Mouse (Mus musculus) bone marrow, adult 2 months (tissue): ENCODE results near the gene Slc35a1. TPM values are rescaled to one million over a fixed set of nuclear protein-coding genes. Genes with fewer than 3 reads are reported as not detected.

Source experiments
- H3K27ac ChIP-seq: fragments of 200-500 bp; 2 replicates; pipeline ENCODE4 v1.5.1; 2012; ENCODE audit warnings: low read depth, mild to moderate bottlenecking, control low read depth, inconsistent platforms, low read length; ENCODE audit not compliant: control insufficient read depth, poor library complexity, insufficient read depth
- H3K4me1 ChIP-seq: fragments of 200-500 bp; 2 replicates; pipeline ENCODE4 v1.6.1; 2011; ENCODE audit warnings: low read length; ENCODE audit not compliant: control insufficient read depth, insufficient read depth
- H3K4me3 ChIP-seq: fragments of 200-500 bp; replicated peaks from 2 replicates; pipeline ENCODE3; 2011; ENCODE audit warnings: mild to moderate bottlenecking, low read depth, low read length, control low read depth; ENCODE audit not compliant: control insufficient read depth
- CTCF ChIP-seq: fragments of 200-500 bp; IDR thresholded peaks from 2 replicates; pipeline ENCODE4 v1.5.1; 2011; ENCODE audit warnings: low read length, control low read depth; ENCODE audit not compliant: control insufficient read depth, insufficient read depth
- POLR2A ChIP-seq: fragments of 200-500 bp; IDR thresholded peaks from 2 replicates; pipeline ENCODE4 v1.6.1; 2011; ENCODE audit warnings: low read depth, mild to moderate bottlenecking, control low read depth, low read length, borderline replicate concordance; ENCODE audit not compliant: control insufficient read depth
- WGBS: fragments of 180-500 bp; shearing (Covaris S2); methylation state at CpG from one replicate; pipeline ENCODE4 v1.1.7; 2018; 5-methylcytosine and 5-hydroxymethylcytosine counted together
- polyA plus RNA-seq: library from polyadenylated mRNA; stranded (reverse); fragments of >200 nt; gene quantifications from 2 replicates; pipeline ENCODE4 v1.2.4, GENCODE M21; 2011; ENCODE audit warnings: low replicate concordance; ENCODE audit not compliant: missing spikeins, insufficient read depth, insufficient read length

Slc35a1 gene
- polyA plus RNA-seq, 1 experiment: 6.7 TPM

DNA sequence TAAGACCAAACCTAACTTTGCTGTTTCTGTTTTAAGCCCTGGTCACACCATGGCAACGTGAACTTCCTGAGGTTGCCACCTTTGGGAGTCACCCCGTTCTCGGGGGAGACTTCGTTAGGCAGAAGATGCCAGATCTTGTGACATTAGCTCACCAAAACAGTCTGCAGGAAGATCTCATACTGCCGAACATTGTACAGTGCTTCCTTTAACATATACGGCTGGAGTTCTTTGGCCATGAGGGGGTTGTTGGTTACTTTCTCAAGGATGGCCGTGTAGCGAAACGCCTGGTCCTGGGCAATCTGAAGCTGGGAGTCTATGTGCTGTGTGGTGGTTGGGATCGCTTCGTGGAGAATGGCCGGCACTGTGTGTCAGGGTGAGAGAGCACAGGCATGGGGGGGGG, 32.2 kb upstream of the Slc35a1 start:
- WGBS: 90% methylated on average over 12 of the region's 12 CpGs

DNA sequence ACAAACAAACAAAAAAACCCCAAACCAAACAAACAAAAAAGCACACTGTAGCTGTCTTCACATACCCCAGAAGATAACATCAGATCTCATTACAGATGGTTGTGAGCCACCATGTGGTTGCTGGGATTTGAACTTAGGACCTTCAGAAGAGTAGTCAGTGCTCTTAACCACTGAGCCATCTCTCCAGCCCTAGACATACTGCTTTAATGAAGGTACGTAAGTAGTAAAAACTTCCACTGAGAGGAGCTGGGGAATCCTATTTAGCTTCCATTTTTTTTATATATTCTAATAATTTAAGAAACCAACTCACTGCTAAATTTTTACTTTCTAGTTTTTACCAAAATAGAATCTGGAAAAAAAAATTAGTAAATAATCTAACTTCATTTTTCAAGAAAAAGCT, 27.8 kb upstream of the Slc35a1 start:
- TF ChIP-seq CTCF (no peak), POLR2A (no peak)
- WGBS: 91% methylated on average over 1 of the region's 1 CpGs
- Histone ChIP-seq H3K4me1 (no peaks in the 10 kb centered on the region), H3K27ac (no peak overlapping the region), H3K4me3 (no peak overlapping the region)

More for the DNA sequence above, 32.2 kb upstream of the Slc35a1 start:
- Histone ChIP-seq H3K4me1 (no peaks in the 10 kb centered on the region), H3K27ac (no peak overlapping the region), H3K4me3 (no peak overlapping the region)
- no peak for TF ChIP-seq CTCF
- no peak for TF ChIP-seq POLR2A

DNA sequence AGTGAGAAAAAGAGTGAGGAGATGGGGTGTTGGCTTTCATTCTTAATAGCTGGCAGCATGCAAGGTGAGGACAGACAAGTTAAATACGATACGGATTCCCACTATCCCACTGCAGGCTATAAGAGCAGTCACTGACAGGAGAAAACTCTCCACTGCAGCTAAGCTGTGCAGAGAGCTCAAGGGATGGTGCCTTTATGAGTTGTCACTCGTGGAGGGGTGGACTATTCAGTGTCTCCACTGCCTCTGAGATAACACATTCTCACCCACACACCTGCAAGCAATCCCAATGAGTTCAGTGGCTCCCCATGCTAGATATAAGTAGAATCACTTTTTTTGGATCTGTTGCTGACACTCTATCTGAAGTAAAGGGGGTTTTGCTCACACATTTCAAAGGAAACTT, 20.9 kb upstream of the Slc35a1 start:
- 81% methylated on average over 3 of the region's 3 CpGs for whole genome bisulfite sequencing
- Histone ChIP-seq H3K4me1 (no peaks in the 10 kb centered on the region), H3K27ac (no peak overlapping the region), H3K4me3 (no peak overlapping the region)
- TF ChIP-seq CTCF (no peak), POLR2A (no peak)

DNA sequence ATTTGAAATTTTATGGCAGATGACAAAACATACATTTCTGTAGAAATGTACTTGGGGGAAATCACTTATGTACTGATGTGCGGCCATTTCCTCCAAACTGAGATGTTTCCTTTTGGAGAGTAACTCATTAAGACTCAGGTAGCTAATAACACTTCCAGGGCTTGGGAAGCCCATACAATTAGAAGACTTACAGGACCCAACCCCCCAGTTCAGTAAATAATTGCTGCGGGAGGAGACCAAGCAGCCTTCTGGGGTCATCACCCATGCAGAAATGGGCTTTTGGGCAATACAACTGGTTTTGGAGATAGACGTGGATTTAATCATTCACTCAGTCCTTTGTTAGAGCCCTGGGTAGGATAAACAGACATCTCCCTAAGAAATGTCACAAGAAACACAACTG, 20.0 kb upstream of the Slc35a1 start:
- WGBS: 77% methylated on average over 3 of the region's 3 CpGs
- H3K27ac ChIP-seq: no peak overlapping the region
- no peak for TF ChIP-seq CTCF
- no peak for TF ChIP-seq POLR2A
- no peaks in the 10 kb centered on the region for H3K4me1 ChIP-seq
- no peak overlapping the region for H3K4me3 ChIP-seq

DNA sequence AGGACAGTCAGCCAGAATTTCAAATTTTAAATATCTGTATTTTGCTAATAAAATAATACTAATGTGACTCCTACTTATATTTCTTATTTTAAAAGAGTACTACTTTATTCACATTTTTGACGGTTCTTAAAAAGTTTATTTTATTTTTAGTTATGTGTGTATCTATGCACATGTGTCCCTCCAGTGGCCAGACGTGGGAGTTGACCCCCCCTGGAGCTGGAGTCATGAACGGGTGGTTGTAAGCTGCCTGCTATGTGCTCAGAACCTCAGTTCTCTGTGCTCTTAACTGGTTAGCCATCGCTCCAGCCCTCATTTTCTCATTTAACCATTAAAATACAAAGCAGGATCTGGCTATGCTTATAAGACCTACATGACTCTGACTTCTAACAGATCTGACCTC, 15.8 kb upstream of the Slc35a1 start:
- TF ChIP-seq CTCF (no peak), POLR2A (no peak)
- 59% methylated on average over 4 of the region's 4 CpGs for WGBS
- no peaks in the 10 kb centered on the region for H3K4me1 ChIP-seq

DNA sequence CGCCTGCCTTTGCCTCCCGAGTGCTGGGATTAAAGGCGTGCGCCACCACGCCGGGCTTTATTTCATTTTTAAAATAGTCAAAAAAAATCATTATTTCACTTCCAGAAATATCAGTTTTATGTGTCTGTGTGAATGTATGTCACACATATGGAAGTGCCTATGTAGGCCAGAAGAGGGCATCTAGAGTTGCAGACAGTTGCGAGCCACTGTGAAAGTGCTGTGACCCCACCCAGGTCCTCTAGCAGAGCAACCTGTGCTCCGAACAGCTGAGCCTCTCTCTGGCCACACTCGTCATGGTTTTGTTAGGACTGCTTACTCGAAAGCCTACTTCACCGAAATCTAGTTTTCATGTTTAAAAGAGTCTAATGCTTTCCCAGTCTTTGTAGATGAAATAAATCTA, 15.0 kb upstream of the Slc35a1 start:
- TF ChIP-seq POLR2A (no peak), CTCF (no peak)
- Histone ChIP-seq H3K4me3 (no peak overlapping the region), H3K27ac (no peak overlapping the region), H3K4me1 (no peaks in the 10 kb centered on the region)
- WGBS: 92% methylated on average over 11 of the region's 11 CpGs

More for the DNA sequence above, 15.8 kb upstream of the Slc35a1 start:
- Histone ChIP-seq H3K4me3 (no peak overlapping the region), H3K27ac (no peak overlapping the region)

DNA sequence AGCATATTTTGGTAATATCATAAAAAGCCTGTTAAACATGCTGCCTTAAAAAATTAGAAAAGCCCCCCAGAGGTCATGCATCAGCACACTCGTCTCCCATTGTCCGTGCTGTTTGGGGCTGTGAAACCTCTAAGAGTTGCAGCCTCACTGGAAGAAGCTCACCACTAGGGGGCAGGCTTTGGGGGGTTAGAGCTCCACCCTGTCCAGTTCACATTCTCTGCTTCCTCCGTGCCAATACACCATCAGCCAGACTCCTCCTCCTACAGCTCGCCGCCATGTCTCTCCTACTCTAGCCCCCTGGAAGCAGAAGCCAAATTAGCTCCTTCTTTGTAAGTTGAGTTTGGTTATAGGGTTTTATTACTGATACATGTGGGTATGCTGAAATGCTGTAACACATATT, 14.3 kb upstream of the Slc35a1 start:
- H3K27ac ChIP-seq: no peak overlapping the region
- H3K4me1 ChIP-seq: no peaks in the 10 kb centered on the region
- H3K4me3 ChIP-seq: no peak overlapping the region
- WGBS: 54% methylated on average over 5 of the region's 5 CpGs
- TF ChIP-seq CTCF (peak; percentile 68), POLR2A (no peak)

DNA sequence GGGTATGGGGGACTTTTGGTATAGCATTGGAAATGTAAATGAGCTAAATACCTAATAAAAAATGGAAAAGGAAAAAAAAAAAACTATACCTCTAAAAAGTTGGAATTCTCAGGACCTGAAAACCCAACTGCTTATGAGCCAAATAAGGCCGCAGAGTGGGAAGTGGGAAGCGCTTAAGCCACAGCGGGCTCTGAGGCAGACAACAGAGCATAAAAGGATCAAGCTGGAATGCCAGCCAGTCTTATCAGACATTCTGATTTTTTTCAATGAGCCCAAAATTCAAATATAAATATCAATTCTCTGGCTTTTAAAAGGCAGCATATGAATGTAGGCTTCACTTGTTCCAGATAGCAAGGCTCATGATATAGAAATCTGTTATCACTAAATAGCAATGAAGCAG, 783 bp upstream of the Slc35a1 start:
- Histone ChIP-seq H3K4me3 (no peak overlapping the region), H3K27ac (no peak overlapping the region), H3K4me1 (no peaks in the 10 kb centered on the region)
- whole genome bisulfite sequencing: 69% methylated on average over 3 of the region's 3 CpGs
- TF ChIP-seq POLR2A (no peak), CTCF (no peak)

DNA sequence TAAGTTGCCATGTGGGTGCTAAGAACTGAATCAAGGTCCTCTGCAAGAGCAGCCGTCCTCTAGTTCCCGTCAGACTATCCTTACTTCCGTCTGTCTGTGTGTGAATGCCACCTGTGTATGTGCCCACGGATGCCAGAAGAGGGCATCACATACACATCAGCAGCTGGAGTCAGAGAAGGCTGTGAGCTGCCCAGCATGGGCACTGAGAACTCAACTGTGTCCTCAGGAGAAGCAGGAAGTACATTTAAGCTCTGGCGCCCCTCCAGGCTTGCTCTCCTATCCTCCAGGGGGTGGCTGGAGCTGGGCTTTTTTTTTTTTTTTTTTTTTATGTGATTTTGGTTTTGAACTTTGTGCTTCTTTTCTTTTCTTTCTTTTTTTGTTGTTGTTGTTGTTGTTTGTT, 6.7 kb downstream of the Slc35a1 start:
- Histone ChIP-seq H3K27ac (no peak overlapping the region), H3K4me3 (no peak overlapping the region), H3K4me1 (no peaks in the 10 kb centered on the region)
- TF ChIP-seq POLR2A (no peak), CTCF (no peak)
- 81% methylated on average over 5 of the region's 5 CpGs for WGBS

DNA sequence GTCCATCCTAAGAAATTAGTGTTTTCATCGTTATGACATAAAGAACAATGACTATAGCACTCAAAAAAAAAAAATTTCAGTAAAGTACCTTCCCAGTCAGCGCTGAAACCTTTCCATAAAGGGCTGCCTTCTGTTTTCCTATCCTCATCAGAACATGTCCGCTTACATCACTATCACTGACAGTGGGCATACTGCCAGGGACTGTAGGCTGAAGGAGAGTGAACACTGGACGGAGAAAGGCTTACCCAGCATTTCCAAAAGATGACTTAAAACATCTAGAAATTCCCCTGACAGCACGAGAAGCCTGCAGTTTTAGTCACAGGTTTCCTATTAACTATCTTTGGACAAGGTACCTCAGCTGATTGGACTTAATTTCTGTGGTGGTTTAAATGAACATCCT, 13.5 kb downstream of the Slc35a1 start:
- Histone ChIP-seq H3K4me1 (no peaks in the 10 kb centered on the region), H3K27ac (no peak overlapping the region), H3K4me3 (no peak overlapping the region)
- WGBS: 88% methylated on average over 5 of the region's 5 CpGs
- no peak for TF ChIP-seq POLR2A
- TF ChIP-seq CTCF: no peak
